Comparison of ENCODE assay signal across 24 mouse cellular contexts in the genomic region with DNA sequence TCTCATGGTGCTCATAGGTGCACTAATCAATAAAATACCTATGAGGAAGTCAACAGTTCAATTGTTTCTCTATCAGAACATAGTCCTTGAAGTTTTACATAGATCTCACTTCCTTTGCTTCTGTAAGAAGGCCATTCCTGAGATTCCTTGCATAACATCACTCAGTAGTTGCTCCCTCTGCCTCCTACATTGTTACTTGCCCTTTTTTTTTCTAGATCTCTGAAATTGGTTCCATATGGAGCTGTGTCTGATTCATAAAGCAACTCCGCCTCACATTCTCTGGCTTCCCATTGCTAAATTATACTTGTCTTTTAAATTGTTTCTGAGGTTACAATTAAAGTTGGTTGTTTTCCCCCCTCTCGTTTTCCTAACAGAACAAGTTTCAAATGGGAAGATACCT.
A peak's percentile ranks its signal among the peaks of the same experiment; 100 is the strongest.
DNase-seq lines count a peak whose midpoint lies in the region; ATAC-seq and TF ChIP-seq lines count a peak whose summit lies in the region.
"Had no signal": no experiment of that assay in that cellular context is flagged by ENCODE, and none has a peak within 500 bp of the region (broad histone marks: within the 10 kb centered on the region; RNA-seq: fewer than 3 reads in every experiment).

No protein-coding gene starts in this region.

- WGBS in heart, embryonic 13.5 days, result 79% methylated on average over 2 of the region's 2 CpGs

- H3K9me3 ChIP-seq in heart, embryonic 13.5 days, result no peaks in the 10 kb centered on the region
- no peaks in the 10 kb centered on the region for H3K9me3 ChIP-seq in ES-E14 (ENCODE audit: control insufficient read depth, insufficient read depth, low read depth, low read length)
- H3K9me3 ChIP-seq: forebrain, embryonic 13.5 days; hindbrain, embryonic 15.5 days; kidney, embryonic 15.5 days; liver, embryonic 15.5 days; lung, embryonic 15.5 days; midbrain, embryonic 10.5 days; midbrain, embryonic 15.5 days; neural tube, embryonic 12.5 days had no signal

- H3K9ac ChIP-seq in heart, embryonic 13.5 days, result no peak overlapping the region
- H3K9ac ChIP-seq in ES-E14 (ENCODE audit: insufficient read depth, low read depth, low read length, poor library complexity, severe bottlenecking), result no peak overlapping the region
- H3K9ac ChIP-seq: embryonic facial prominence, embryonic 13.5 days; forebrain, embryonic 13.5 days; heart, embryonic 12.5 days; hindbrain, embryonic 15.5 days; kidney, embryonic 15.5 days; liver, embryonic 15.5 days; lung, embryonic 15.5 days; midbrain, embryonic 15.5 days; neural tube, embryonic 12.5 days had no signal

- no peak for ATAC-seq in heart, embryonic 13.5 days (ENCODE audit: extremely low read depth, insufficient number of reproducible peaks, low FRiP score, low TSS enrichment)
- ATAC-seq: forebrain, embryonic 13.5 days; inflammation-experienced regulatory T-cells, adult 6 months; midbrain, embryonic 15.5 days had no signal

- DNase-seq in heart, adult 11 months, result no peak
- DNase-seq in ES-E14 (ENCODE audit: low read depth, low spot score), result no peak
- DNase-seq in brain, adult 2 months (ENCODE audit: low read depth, low spot score), result peak; percentile 27
- DNase-seq in forelimb bud, embryonic 11.5 days (ENCODE audit: low read depth, low spot score), result peak; percentile 27
- DNase-seq in layer of hippocampus, adult 9-11 months, result no peak
- no peak for DNase-seq in retina, embryonic 14.5 days (ENCODE audit: low spot score)
- no peak for DNase-seq in kidney, postnatal 25 days
- DNase-seq: cerebellum, adult 18-20 months; gastrocnemius, adult 2 months; gastrocnemius, postnatal 36 days; kidney, adult 11 months had no signal

- no peak overlapping the region for H3K4me3 ChIP-seq in heart, embryonic 13.5 days
- no peak overlapping the region for H3K4me3 ChIP-seq in ES-E14 (ENCODE audit: insufficient read depth in 1 of 2, low read depth in 1 of 2, low read length in 2 of 2, poor library complexity in 1 of 2, severe bottlenecking in 1 of 2)
- H3K4me3 ChIP-seq: embryonic facial prominence, embryonic 13.5 days; forebrain, embryonic 13.5 days; gastrocnemius, adult 2 months; heart, adult 2 months; heart, embryonic 12.5 days; hindbrain, embryonic 15.5 days; kidney, embryonic 15.5 days; liver, embryonic 15.5 days; lung, embryonic 15.5 days; midbrain, embryonic 10.5 days; midbrain, embryonic 15.5 days; neural tube, embryonic 12.5 days had no signal

- no peak overlapping the region for H3K4me2 ChIP-seq in heart, embryonic 13.5 days
- H3K4me2 ChIP-seq: embryonic facial prominence, embryonic 13.5 days; forebrain, embryonic 13.5 days; heart, embryonic 12.5 days; hindbrain, embryonic 15.5 days; kidney, embryonic 15.5 days; liver, embryonic 15.5 days; lung, embryonic 15.5 days; midbrain, embryonic 15.5 days; neural tube, embryonic 12.5 days had no signal

- no peaks in the 10 kb centered on the region for H3K27me3 ChIP-seq in heart, embryonic 13.5 days (replicated peaks)
- H3K27me3 ChIP-seq: embryonic facial prominence, embryonic 13.5 days; forebrain, embryonic 13.5 days; heart, embryonic 12.5 days; hindbrain, embryonic 15.5 days; kidney, embryonic 15.5 days; liver, embryonic 15.5 days; lung, embryonic 15.5 days; midbrain, embryonic 15.5 days; neural tube, embryonic 12.5 days had no signal

- H3K27ac ChIP-seq in heart, embryonic 13.5 days (replicated peaks), result peak overlapping the region; percentile 9
- no peak overlapping the region for H3K27ac ChIP-seq in ES-E14 (ENCODE audit: insufficient read depth, low read depth, low read length, poor library complexity, severe bottlenecking)
- H3K27ac ChIP-seq: embryonic facial prominence, embryonic 13.5 days; forebrain, embryonic 13.5 days; gastrocnemius, adult 2 months; heart, adult 2 months; hindbrain, embryonic 15.5 days; kidney, embryonic 15.5 days; liver, embryonic 15.5 days; lung, embryonic 15.5 days; midbrain, embryonic 10.5 days; midbrain, embryonic 15.5 days; neural tube, embryonic 12.5 days had no signal

- in situ Hi-C loops in ES-E14 (cut with MboI; ENCODE audit: low sequenced_read_pairs in 2 of 2, unreplicated experiment in 2 of 2), result no loop called here

- H3K36me3 ChIP-seq in heart, embryonic 13.5 days, result no peaks in the 10 kb centered on the region
- H3K36me3 ChIP-seq in ES-E14 (ENCODE audit: control insufficient read depth, insufficient read depth, low read length, poor library complexity, severe bottlenecking), result no peaks in the 10 kb centered on the region
- H3K36me3 ChIP-seq: embryonic facial prominence, embryonic 13.5 days; heart, embryonic 12.5 days; hindbrain, embryonic 15.5 days; kidney, embryonic 15.5 days; liver, embryonic 15.5 days; lung, embryonic 15.5 days; midbrain, embryonic 10.5 days; midbrain, embryonic 15.5 days; neural tube, embryonic 12.5 days had no signal

- peaks cover 8% of the 10 kb centered on the region for H3K4me1 ChIP-seq in heart, embryonic 13.5 days
- H3K4me1 ChIP-seq in ES-E14 (ENCODE audit: control insufficient read depth in 2 of 2, insufficient read depth in 2 of 2, low read length in 2 of 2, poor library complexity in 1 of 2), result no peaks in the 10 kb centered on the region
- H3K4me1 ChIP-seq: forebrain, embryonic 13.5 days; hindbrain, embryonic 15.5 days; kidney, embryonic 15.5 days; liver, embryonic 15.5 days; lung, embryonic 15.5 days; midbrain, embryonic 10.5 days; midbrain, embryonic 15.5 days; neural tube, embryonic 12.5 days had no signal

TF ChIP-seq in ES-E14, 5 proteins besides CTCF, POLR2A, EP300 and RAD21:
- TF ChIP-seq ZNF384 (IDR thresholded peaks at IDR 0.05; ENCODE audit: low read depth, low read length), result peak; percentile 62
- TF ChIP-seq ZC3H11A (IDR thresholded peaks at IDR 0.05; ENCODE audit: borderline replicate concordance, low read depth, low read length), result no peak

Comparison
In these comparisons a context has a peak if more than half of its experiments do, and no peak if none do; other contexts are left out.
1. DNase-seq: peak in brain, adult 2 months (single experiment) and forelimb bud, embryonic 11.5 days (single experiment); none in heart, adult 11 months (single experiment), ES-E14 (single experiment), layer of hippocampus, adult 9-11 months (single experiment), retina, embryonic 14.5 days (single experiment) and kidney, postnatal 25 days (0 of 2).